Mouse (Mus musculus) liver, adult 2 months (tissue): ENCODE measurements at regions not wholly inside any gene's neighbourhood (a gene's known extent, or its start where the extent isn't known, plus 50 kb on each side); places are given as distances from the start of the nearest gene placed in this dataset.

Experiments used
- CTCF ChIP-seq: fragments of 200-500 bp; IDR thresholded peaks from 2 replicates; pipeline ENCODE4 v1.5.1; 2011; ENCODE audit warnings: low read depth, low read length, control low read depth
- POLR2A ChIP-seq: fragments of 200-500 bp; IDR thresholded peaks from 2 replicates; pipeline ENCODE4 v1.6.1; 2011; ENCODE audit warnings: low read length, control low read depth; ENCODE audit not compliant: insufficient read depth; ENCODE audit errors: extremely low read depth

GRCm38 (mm10) chr1:76019071-76019470 is 473.0 kb downstream of the Slc4a3 start:
- TF ChIP-seq CTCF (no peak), POLR2A (no peak)
